Mouse (Mus musculus) bone marrow macrophage, adult 2 months (primary cell): ENCODE data around the gene Enc1. TPM values are rescaled to one million over a fixed set of nuclear protein-coding genes. Genes with fewer than 3 reads are reported as not detected.

ENCODE experiments used
- H3K27ac ChIP-seq: 2 replicates; pipeline ENCODE4 v1.5.1; 2012; ENCODE audit warnings: low read depth, low read length; ENCODE audit not compliant: insufficient read depth
- H3K4me1 ChIP-seq: 2 replicates; pipeline ENCODE4 v1.6.1; 2012; ENCODE audit warnings: low read length; ENCODE audit not compliant: control insufficient read depth, insufficient read depth
- H3K4me3 ChIP-seq: 2 replicates; pipeline ENCODE4 v1.5.1; 2012; ENCODE audit warnings: mild to moderate bottlenecking, low read length, moderate library complexity; ENCODE audit not compliant: insufficient read depth
- CTCF ChIP-seq: IDR thresholded peaks from 2 replicates; pipeline ENCODE4 v1.5.1; 2012; ENCODE audit warnings: low read depth, mild to moderate bottlenecking, low read length, moderate library complexity
- POLR2A ChIP-seq: IDR thresholded peaks from 2 replicates; pipeline ENCODE4 v1.6.1; 2012; ENCODE audit warnings: mild to moderate bottlenecking, low read depth, low read length, borderline replicate concordance
- polyA plus RNA-seq: library from polyadenylated mRNA; stranded (reverse); fragments of >200 nt; gene quantifications from 2 replicates; pipeline ENCODE4 v1.2.4, GENCODE M21; 2012; ENCODE audit not compliant: missing spikeins, insufficient read depth, insufficient read length

The Enc1 gene
- polyA plus RNA-seq, 1 experiment: 10.7 TPM

DNA sequence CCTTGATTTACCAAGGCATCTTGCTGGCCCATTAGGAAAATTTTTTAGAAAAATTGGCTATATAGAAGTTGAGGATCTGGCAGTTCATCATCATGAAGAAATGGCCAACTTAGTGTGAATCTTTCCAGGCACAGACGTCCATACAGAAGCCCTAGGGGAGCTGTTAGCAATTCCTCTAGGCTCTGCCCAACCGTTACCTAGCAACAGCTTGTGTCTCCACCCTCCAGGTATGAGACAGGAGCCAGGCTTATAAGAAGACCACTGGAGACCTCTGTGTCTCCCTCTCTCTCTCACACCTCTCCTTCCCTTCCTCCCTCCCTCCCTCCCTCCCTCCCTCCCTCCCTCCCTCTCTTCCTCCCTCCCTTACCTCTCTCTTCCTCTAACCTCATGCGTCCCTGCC is 49.8 kb downstream of the Enc1 start:
- Histone ChIP-seq H3K4me1 (peaks cover 34% of the 10 kb centered on the region), H3K4me3 (no peak overlapping the region), H3K27ac (no peak overlapping the region)
- no peak for TF ChIP-seq CTCF
- TF ChIP-seq POLR2A: no peak

DNA sequence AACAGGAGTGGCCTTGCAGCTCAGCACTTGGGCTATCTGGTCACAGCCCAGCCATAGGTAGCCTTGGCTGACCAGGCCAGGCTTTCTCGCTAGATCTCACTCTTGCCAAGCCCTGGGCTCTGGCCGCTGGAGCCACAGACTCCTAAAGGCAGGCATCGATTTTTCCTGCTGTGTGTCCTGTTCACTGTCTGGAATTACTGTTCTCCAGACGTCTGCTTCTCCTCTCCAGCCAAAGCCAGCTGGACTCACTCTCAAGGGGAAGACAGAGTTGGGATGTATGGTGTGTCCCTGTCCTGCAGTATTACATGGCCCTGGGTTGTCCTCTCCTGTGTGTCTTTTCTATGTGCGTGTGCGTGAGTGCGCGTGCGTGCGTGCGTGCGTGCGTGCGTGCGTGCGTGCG is 50.4 kb downstream of the Enc1 start:
- no peak for TF ChIP-seq POLR2A
- peaks cover 35% of the 10 kb centered on the region for H3K4me1 ChIP-seq
- no peak overlapping the region for H3K27ac ChIP-seq

DNA sequence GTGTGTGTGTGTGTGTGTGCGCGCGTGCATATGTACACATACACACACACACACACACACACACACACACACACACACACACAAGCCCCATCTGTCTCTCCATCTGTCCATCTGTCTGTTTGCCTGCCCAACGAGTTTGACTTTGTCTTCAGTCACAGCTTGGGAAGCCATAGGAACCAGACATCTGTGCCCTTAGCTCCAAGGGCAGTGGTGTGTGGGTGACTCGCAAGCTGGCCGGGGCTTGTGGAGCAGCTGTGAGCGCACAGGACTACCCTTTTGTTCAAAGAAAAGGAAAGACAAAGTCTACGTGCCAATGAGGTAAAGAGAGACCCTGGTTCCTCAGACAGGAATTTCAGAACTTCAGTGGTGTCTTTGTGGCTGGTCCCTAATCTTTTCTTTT is 51.1 kb downstream of the Enc1 start:
- TF ChIP-seq CTCF: no peak
- peaks cover 35% of the 10 kb centered on the region for H3K4me1 ChIP-seq
- no peak overlapping the region for H3K27ac ChIP-seq
- no peak overlapping the region for H3K4me3 ChIP-seq

More for the DNA sequence above, 50.4 kb downstream of the Enc1 start:
- H3K4me3 ChIP-seq: no peak overlapping the region

DNA sequence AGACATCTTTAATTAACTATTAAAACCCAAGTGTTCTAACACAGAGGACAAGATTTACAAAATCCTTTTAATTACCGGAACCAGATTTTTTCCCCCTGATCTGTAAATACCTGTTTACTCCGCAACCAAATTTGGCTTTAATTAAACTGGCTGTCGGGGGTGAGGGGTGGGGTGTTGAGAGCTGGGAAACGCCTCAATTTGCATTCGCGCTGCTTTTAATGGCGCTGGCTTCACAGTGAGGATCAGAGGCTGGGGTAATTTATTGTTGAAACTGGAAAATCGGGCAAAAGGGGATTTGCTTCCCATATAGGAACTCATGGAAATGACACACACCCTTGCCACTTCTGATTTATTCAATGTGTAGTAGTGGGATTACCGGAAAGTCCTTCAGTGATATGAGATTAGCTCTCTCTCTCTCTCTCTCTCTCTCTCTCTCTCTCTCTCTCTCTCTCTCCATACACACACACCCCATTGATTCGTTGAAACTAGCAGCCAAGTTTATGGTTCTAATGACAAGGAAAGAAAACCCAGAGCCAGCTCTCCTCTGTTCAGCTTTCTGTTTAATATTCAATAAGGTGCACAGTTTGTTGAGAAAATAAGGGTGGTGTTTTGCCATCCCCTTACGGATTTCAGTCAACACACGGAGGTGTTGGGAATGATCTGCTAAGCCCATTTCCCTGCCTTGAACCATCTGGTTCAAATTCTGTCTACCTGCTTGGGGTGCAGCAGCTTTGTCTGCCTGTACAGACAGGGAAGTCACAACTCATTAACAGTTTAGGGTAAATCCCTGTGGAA is 51.7 kb downstream of the Enc1 start:
- H3K27ac ChIP-seq: no peak overlapping the region
- H3K4me3 ChIP-seq: no peak overlapping the region
- TF ChIP-seq CTCF: no peak
- TF ChIP-seq POLR2A: no peak
- H3K4me1 ChIP-seq: peaks cover 35% of the 10 kb centered on the region

DNA sequence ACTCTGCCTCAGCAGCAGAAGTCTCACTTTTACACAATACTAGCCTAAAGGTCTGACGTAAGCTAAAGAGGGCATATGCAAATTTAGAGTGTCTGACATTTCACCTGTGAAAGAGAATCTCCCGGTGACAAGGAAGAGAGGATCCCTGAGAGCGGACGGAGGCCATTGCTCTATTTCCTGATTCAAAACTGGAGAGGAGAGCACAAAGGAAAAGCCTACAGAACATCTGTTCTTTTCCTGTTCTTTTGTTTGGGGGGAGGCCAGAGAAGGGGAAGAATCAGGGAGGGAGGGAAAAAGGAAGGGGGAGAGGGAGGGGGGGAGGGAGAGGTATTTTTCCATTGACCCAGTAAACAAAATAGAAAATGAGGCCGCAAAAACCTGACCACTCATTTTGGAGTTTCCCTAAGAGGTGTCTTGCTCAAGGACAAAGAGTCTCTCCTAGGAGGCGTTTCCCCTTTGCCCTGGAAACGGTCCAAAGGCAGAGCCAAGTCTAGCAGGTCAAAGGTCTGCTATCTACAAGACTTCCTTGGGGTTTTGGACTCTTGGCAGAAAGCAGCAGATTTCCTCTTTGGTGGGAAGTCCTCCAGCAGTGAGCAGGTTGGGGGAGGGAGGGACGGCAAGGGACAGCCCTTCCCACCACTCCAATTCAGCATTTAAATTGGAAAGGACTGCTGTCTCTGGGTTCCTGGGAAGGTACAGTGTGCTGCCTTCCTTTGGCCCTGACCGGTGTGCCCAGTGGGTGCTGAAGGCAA is 54.4 kb downstream of the Enc1 start:
- H3K27ac ChIP-seq: peak overlapping the region; percentile 36; the same call in 1 of the 2 replicates
- TF ChIP-seq POLR2A (no peak), CTCF (no peak)
- peaks cover 35% of the 10 kb centered on the region for H3K4me1 ChIP-seq
- H3K4me3 ChIP-seq: no peak overlapping the region

DNA sequence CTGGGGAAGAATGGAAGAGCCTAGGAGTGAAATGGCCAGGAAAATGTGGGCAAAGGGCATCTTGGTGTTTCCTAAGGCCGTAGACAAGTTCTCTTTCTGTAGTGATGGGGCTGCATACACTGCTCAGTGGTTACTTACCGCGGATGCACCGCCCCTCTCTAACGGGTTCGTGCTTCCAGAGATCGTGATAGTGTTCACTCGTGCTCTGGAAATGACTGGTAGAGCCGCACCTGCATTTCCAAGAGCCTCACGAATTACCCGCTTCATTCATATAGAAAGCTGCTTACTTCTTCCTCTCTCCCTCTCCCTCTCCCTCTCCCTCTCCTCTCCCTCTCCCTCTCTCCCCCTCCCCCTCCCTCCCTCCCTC is 54.9 kb downstream of the Enc1 start:
- TF ChIP-seq CTCF: no peak
- TF ChIP-seq POLR2A: no peak
- H3K27ac ChIP-seq: peak overlapping the region; percentile 36; the same call in 1 of the 2 replicates
- peaks cover 32% of the 10 kb centered on the region for H3K4me1 ChIP-seq
- H3K4me3 ChIP-seq: no peak overlapping the region

DNA sequence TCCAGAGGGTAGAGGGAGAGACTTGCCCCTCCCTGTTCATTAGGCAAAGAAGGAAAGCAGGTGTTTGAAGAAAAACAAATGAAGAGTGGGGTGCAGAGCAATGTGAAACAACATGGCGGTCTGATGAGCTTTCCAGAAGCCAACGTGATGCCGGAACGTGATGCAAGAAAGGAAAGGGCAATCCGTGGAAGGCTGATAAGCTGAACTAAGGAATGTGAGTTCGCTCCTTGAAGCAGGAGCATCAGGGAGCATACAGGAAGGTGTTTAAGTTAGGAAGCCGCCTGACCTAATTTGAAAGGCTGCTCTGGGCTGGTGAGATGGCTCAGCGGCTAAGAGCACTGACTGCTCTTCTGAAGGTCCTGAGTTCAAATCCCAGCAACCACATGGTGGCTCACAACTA is 55.4 kb downstream of the Enc1 start:
- TF ChIP-seq CTCF (no peak), POLR2A (no peak)
- Histone ChIP-seq H3K27ac (no peak overlapping the region), H3K4me3 (no peak overlapping the region), H3K4me1 (peaks cover 28% of the 10 kb centered on the region)

DNA sequence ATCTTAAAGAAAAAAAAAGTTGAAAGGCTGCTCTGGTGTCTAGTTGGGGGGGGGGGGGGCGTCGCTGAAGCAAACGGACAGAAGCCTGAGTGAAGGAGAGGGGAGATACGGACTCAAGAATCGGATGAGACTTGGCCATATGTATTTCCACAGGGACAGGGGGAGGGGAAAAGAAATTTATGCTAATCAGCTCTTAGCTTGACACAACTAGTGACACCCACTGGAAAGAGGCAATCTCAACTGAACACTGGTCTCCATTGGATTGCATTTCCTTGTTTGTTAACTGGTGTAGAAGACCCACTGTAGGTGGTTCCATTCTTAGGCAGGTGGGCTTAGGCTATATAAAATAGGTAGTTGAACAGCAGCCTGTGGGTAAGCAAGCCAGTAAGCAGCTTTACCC is 55.9 kb downstream of the Enc1 start:
- Histone ChIP-seq H3K27ac (no peak overlapping the region), H3K4me1 (peaks cover 25% of the 10 kb centered on the region), H3K4me3 (no peak overlapping the region)
- TF ChIP-seq CTCF: no peak
- no peak for TF ChIP-seq POLR2A

DNA sequence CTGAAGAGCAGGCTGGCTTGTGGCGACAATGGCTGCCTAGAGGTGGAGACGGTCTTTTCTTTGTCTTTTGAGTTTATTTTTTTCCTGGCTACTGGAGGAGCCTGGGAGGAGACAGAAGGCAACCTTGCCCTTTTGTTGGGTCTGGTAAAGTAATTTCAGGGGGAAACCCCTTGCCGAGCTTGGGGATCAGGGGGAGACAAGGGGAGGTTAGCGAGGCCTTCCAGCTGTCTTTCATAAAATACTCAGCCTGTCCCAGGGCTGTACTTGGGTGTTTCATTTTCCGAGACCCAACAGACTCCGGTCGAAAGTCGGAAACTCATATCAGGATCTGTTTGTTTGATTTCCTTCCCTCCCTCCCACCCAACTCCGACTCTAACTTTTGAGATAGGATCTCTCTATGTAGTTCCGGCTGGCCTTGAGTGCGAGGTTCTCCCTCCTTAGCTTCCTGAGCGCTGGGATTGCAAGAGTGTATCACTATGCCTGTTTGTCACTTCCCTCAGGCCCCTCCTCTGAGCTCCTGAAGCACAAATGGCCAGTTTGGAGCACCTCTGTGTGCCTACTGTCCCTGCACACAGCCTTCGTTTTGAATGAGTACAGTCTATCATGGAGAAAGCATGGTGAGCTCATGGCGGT is 56.6 kb downstream of the Enc1 start:
- Histone ChIP-seq H3K4me3 (no peak overlapping the region), H3K4me1 (peaks cover 22% of the 10 kb centered on the region), H3K27ac (no peak overlapping the region)
- TF ChIP-seq POLR2A: no peak
- no peak for TF ChIP-seq CTCF

DNA sequence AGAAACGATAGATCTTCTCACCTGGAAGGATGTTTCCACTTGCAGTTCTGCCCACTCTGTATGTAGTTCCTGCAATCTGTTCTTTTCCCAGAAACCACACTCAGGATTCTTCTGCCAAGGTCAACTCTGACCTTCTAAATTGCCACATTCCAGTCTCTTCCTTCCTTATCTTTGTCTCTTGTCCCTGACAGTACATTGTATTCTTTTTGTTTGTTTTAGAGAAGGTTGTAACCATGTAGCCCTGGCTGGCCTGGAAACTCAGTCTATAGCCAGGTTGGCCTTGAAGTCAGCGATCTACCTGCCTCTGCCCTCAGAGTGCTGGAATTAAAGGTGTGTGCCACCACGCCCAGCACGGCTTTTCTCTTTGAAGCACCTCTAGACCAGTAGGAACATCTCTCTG is 58.0 kb downstream of the Enc1 start:
- Histone ChIP-seq H3K4me3 (no peak overlapping the region), H3K27ac (no peak overlapping the region), H3K4me1 (peaks cover 16% of the 10 kb centered on the region)
- TF ChIP-seq CTCF: no peak
- no peak for TF ChIP-seq POLR2A
